Mouse (Mus musculus) heart, postnatal 0 days (tissue): ENCODE measurements around the gene Abcg5.

Source experiments
- CTCF ChIP-seq: IDR thresholded peaks from 2 replicates; pipeline ENCODE4 v1.5.1; 2016; ENCODE audit warnings: antibody characterized with exemption, control low read depth, low read depth
- EP300 ChIP-seq: IDR thresholded peaks from 2 replicates; pipeline ENCODE4 v1.6.1; 2016; ENCODE audit warnings: antibody characterized with exemption, low read depth

DNA sequence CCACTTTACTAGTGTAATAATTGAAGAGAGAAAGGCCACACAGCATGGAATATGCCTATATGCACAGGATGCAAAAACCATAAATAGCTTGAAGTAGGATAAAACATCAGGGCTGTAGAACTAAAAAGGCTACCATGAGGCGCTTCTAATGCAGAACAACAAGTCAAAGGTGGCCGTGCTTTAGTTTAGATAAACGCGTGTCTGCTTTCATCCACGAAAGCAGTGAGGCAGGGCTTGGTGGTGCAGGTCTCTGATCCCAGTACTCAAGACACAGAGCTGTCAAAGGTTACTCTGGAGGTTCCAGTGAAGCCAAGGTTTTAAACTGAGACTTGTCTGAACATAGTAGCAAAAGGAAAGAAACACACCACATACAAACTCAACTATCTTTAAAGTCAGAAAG is 46.3 kb upstream of the Abcg5 start:
- TF ChIP-seq CTCF (no peak), EP300 (no peak)
